Mouse (Mus musculus) olfactory bulb, adult 2 months (tissue): ENCODE measurements around the gene 4930535I16Rik.

ENCODE experiments used
- CTCF ChIP-seq: fragments of 200-500 bp; IDR thresholded peaks from 2 replicates; pipeline ENCODE4 v1.5.1; 2012; ENCODE audit warnings: low read depth, mild to moderate bottlenecking, low read length, moderate library complexity; ENCODE audit not compliant: insufficient read depth
- POLR2A ChIP-seq: fragments of 200-500 bp; IDR thresholded peaks from 2 replicates; pipeline ENCODE4 v1.6.1; 2012; ENCODE audit warnings: mild to moderate bottlenecking, low read depth, low read length, moderate library complexity; ENCODE audit not compliant: insufficient read depth

DNA sequence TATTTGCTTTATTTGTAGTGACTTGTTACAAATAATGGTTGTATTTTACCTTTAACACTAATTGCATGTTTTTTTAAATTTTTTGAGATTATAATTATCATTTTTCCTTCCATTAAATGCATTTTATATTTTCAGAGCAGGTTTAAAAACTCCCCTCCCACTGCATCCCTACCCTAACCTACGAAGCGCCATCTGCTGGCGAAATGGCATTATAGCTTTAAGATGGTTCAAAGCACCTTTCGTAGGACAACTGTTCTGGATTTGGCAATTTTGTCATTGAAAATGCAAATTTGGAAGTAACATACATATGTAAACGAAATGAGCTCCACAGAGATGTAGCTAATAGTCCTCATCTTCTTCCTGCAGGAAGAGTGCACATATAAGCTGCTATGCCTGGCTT lies 19.1 kb downstream of the 4930535I16Rik start:
- no peak for TF ChIP-seq POLR2A
- TF ChIP-seq CTCF: no peak
